Mouse (Mus musculus) spleen, adult 18-20 months (tissue): Measurements from ENCODE around the gene Tgm1.

ENCODE experiments used
- DNase-seq, 2 experiments: peaks; one replicate each; pipeline ENCODE4 v3.0.0; 2022; ENCODE audit warnings: mixed read lengths in 2 of 2

Tgm1 gene

GRCm38 (mm10) chr14:55713729-55714122 lies at the start of gene Tgm1:
Tgm1 (minus strand) TSS chr14:55713926.
- DNase-seq, result no peak

DNA sequence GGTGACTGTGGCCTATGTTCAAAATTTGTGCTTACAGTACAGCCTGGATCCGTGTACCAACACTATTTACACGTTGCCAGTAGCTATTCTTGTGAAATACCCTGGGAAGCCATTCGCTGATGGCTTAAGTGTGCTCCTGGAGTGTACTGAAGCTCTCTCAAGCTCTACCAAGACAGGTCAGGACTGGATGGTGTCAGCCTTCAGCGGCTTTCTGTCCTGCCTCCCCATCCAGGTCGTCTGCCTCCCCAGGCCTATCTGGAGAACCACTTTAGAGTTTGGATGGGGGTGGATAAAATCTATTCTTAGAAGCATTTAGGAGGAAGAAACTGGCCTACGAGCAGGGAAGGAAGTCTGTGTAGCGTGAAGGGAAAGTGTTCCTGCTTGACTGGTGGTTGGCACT lies 49.4 kb upstream of the Tgm1 start:
- no peak for DNase-seq

DNA sequence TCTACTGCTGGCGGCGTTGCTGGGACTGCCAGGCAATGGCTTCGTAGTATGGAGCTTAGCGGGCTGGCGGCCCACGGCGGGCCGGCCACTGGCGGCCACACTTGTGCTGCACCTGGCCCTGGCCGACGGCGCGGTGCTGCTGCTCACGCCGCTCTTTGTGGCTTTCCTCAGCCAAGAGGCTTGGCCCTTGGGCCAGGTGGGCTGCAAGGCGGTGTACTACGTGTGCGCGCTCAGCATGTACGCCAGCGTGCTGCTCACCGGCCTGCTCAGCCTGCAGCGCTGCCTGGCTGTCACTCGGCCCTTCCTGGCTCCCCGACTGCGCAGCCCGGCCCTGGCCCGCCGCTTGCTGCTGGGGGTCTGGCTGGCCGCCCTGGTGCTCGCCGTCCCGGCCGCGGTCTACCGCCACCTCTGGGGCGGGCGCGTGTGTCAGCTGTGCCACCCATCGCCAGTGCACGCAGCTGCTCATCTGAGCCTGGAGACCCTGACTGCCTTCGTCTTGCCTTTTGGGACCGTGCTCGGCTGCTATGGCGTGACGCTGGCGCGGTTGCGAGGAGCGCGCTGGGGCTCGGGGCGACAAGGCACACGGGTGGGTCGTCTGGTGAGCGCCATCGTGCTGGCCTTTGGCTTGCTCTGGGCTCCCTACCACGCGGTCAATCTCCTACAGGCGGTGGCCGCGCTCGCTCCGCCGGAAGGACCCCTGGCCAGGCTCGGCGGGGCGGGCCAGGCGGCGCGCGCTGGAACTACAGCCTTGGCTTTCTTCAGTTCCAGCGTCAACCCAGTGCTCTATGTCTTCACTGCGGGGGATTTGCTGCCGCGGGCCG lies 48.5 kb upstream of the Tgm1 start:
- DNase-seq, result no peak

DNA sequence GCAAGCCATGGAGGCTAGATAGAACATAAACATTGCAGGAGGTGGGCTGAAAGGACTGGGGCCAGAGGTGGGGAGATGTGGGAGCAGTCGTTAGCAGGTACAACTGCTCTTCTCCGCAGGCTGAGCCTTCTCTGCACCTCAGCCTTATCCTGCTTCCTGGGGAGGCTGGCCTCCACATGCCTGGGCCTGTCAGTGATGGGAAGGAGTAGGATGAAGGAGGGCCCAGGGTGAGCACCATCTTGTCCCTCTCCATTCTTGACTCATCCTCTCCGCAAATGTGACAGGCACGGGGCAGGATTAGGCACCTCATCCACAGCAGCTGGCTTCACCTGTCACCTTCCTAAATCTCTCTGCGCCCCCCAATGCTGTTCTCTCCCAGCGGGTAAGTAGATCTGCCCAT lies 47.4 kb upstream of the Tgm1 start, which contains the start of gene Ltb4r2:
TSS of gene Ltb4r2 (plus strand) at position 266 of the 400 bp plus-strand sequence.
- no peak for DNase-seq

GRCm38 (mm10) chr14:55760156-55760555 lies 46.4 kb upstream of the Tgm1 start:
- peak; percentile 57 to 86 for DNase-seq

DNA sequence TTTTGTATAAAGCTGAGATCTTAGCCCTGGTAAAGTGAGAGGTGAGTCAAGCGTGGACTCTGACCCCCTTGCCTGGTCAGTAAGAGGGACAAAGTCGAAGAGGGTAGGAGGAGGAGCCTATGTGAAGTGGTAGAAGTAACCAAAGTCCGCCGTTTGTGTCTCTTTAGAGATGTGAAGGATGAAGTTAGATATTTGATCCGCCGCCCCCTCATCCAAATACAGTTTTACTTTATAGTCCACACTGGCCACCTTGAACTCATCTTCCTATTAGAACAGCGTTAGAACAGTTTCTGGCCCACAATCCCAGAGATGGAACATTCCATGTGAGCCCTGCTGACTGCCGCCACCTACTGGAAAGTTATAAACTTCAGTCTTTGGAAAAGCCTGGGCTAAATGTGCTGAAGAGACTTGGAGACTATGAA lies 44.6 kb upstream of the Tgm1 start, which contains the start of gene Cideb:
TSS of gene Cideb (minus strand) at position 96 of the 422 bp plus-strand sequence.
- no peak for DNase-seq

GRCm38 (mm10) chr14:55757566-55757965 lies 43.8 kb upstream of the Tgm1 start:
- DNase-seq, result no peak

- DNase-seq, result no peak
Observed at GRCm38 (mm10) chr14:55747051-55747847, 33.5 kb upstream of the Tgm1 start.

GRCm38 (mm10) chr14:55745861-55746237 lies 32.1 kb upstream of the Tgm1 start:
- no peak for DNase-seq

DNA sequence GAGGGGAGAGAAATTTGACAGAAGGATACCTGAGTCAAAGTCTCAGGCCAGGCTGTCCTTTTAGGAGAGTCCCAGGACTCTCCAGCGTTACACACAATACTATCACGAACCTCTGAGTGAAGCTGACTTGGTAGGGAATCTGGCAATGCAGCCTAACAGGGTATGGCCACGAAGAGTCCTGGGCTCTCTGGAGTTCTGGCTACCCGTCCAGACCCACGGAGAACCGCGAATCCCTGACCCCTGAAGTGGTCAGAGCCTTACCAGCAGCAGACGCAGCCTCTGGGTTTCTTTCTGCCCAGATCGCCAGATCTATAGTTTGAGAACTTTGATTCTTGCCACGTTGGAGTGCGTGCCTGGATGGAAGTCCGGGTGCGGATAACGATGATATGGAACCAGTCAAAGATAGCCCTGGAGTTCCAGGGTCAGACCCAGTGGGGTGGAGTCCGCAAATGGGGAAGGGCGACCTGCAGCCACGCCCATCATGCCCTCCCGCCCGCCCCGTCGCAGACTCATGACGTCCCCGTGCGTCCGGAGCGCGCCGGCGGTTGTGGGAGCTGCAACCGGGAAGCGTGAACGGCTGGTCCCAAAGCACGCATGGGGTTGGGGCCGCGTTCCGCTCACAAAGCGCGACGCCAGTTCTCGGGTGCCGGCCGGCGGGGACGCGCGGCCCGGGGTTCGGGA lies 31.6 kb upstream of the Tgm1 start, which contains the start of the genes Dhrs1 and Nop9:
TSS of gene Dhrs1 (minus strand) at position 511 of the 681 bp plus-strand sequence.
TSS of gene Nop9 (plus strand) at position 514 of the 681 bp plus-strand sequence.
- peak; percentile 77 to 84 for DNase-seq

DNA sequence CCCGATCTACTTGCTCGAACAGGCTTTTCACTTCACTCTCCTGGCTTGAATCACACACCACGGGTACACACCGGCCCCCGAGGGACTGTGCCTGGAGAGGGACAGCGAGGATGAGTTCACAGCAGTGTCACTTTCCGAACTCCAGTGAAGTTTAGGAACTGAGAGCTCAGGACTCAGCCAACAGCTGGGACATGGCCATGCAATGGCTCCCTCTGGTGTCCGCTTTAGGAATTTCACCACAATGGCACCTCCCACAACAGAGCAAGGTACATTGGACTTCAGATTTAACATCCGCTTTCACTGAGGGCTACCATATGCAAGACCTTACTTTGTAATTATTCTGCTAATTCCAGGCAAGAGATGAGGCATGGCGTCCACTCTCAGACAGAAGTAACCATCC lies 30.0 kb upstream of the Tgm1 start:
- DNase-seq, result peak; percentile 72 to 89

DNA sequence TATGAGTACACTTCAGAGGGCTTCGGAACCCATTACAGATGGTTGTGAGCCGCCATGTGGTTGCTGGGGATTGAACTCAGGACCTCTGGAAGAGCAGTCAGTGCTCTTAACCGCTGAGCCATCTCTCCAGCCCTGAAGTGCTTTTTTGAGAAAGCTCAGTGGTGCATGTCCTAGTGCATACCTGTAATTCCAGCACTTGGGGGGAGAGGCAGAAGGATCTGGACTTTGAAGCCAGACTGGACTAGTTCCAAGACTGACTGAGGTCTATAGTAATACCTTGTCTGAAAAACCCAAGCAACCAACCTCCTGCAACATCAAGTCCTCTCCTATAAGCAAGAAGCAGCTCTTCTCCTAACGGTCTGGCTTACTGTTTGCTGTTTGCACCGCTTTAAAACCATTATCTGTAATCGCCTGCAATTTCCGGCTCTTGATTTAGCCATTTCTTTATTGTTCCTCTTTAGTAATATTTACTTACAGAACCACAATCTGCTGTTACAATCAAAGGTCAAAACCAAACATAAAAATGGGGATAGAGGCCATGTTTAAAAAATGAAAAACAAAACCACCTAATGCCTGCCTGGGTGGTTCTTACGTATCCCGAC lies 23.5 kb upstream of the Tgm1 start:
- DNase-seq, result no peak

DNA sequence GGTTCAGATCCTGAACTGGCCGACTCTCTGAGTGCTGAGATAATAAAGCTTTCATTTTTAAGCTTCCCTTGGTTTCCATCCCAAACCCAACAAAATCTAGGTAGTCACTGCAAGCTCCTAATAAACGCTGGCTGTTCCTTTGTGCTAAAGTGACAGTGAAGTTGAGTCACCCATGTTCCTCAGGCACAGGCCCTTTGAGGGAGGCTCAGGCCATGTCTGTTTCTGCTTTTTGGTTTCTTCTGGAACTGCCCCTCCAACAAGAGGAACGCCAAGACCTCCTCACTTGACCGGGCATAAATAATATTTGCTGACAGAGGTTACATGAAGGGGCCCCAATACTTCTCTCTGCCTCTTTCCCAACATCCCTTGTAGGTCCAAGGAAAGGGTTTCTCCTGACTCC lies 22.0 kb upstream of the Tgm1 start:
- no peak for DNase-seq

DNA sequence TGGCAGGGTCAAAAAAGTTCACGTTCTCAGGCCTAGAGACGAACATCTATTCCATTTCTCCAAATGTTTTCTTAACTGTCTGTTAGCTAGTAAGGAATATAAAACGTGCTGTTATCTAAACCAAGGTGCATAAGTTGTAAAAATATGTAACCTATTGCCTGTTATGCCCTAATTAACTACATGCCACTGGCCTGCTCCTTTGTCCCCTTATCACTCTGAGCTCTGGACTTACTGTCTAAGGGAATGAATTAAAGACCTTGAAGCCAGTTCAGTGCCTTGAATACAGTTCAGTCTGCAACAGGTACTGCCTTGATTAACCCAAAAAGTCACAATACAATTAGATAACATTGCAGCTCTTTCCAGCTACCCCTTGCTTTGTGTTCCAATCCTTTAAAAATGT lies 21.6 kb upstream of the Tgm1 start:
- DNase-seq, result no peak

GRCm38 (mm10) chr14:55734869-55735268 lies 21.1 kb upstream of the Tgm1 start:
- DNase-seq, result no peak

DNA sequence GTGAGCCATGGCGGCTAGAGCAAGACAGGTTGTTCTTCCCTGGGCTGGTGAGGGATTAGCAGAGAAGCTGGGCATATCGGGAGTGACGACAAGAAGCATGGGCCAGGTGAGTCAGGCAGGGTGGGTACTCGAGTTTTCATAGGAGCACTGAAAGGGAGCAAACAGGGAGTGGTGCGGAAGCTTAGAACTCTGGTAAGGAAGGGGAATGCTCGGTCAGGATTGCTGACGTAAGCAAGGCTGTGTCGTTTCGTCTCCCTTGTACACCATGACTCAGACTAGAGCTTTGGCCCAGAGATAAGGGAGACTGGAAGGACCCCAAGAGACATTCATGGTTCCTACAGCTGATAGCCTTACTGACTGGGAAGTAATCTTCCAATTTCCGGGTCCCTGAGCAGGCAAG lies 20.2 kb upstream of the Tgm1 start:
- no peak for DNase-seq

DNA sequence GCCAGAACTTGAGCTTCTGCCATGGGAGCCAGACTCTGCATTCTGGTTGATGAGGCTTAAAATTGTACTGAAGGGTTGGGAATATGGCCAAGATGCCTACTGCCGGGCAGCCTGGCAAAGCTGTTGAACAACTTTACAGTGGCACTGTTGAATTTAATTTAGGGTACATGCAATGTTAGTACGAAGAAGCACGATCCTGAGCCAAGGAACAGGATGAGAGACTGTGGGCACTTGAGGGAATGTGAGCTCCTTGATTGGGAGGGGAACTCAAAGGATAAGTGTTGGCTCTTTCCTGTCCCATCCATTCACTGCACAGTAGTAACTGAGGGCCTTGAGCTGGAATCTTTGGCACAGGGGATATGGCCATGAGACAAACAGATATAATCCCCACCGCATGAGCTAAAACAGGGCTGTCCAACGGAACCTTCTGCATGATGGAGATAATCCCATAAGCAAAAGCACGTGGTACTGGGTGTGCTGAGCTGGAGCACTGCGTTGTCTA lies 16.9 kb upstream of the Tgm1 start:
- no peak for DNase-seq

- DNase-seq, result no peak
Observed at GRCm38 (mm10) chr14:55730116-55730515, 16.4 kb upstream of the Tgm1 start.

GRCm38 (mm10) chr14:55727889-55728685 lies 14.4 kb upstream of the Tgm1 start:
- DNase-seq, result no peak

DNA sequence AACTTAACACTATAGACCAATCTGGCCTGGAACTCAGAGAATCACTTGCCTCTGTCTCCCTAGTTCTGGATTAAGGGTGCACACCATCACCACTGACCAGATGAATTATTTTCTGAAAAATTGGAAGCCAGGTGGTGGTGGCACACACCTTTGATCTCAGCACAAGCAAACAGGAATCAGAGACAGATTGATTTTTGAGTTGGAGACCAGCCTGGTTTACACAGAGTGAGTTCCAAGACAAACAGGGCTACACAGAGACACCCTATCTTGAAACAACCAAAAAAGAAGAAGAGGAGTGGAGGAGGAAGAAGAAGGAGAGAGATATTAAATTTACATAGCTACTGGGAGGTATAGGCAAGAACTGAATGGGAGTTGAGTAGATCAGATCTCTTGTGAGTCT lies 12.5 kb upstream of the Tgm1 start:
- DNase-seq, result no peak

- peak; percentile 38 to 49 for DNase-seq
Observed at GRCm38 (mm10) chr14:55724411-55724871, 10.7 kb upstream of the Tgm1 start.
